Mouse (Mus musculus): ENCODE measurements around the gene Olfr1513. TPM values are rescaled to one million over a fixed set of nuclear protein-coding genes. Genes with fewer than 3 reads are reported as not detected.
"Not testable (repeated sequence)": the region's sequence is repeated elsewhere in the genome, so short reads cannot be mapped to it uniquely, and the experiment has no call there.

Olfr1513 gene
- total RNA-seq, 2 experiments from 2014 or later: not detected

- DNase-seq: no peak
- intact Hi-C loops (cut with DNase I): no loop called here
These were observed 42.0 kb downstream of the Olfr1513 start for GRCm38 (mm10) chr14:52313931-52314807.

GRCm38 (mm10) chr14:52310906-52311305, 45.3 kb downstream of the Olfr1513 start:
- DNase-seq: no peak
- intact Hi-C loops (cut with DNase I): no loop called here

- DNase-seq; intact Hi-C loops (cut with DNase I): not testable (repeated sequence)
These were observed 45.9 kb downstream of the Olfr1513 start for GRCm38 (mm10) chr14:52310343-52310742.

GRCm38 (mm10) chr14:52306100-52306499, 50.1 kb downstream of the Olfr1513 start:
- no peak for DNase-seq
- intact Hi-C loops (cut with DNase I): no loop called here

GRCm38 (mm10) chr14:52304644-52305271, 51.5 kb downstream of the Olfr1513 start, which contains the start of gene Mettl3:
Gene Mettl3 (minus strand): TSS chr14:52305128.
- intact Hi-C loops (cut with DNase I): no loop called here
- DNase-seq: peak; percentile 91

- intact Hi-C loops (cut with DNase I); DNase-seq: not testable (repeated sequence)
These were observed 52.7 kb downstream of the Olfr1513 start for GRCm38 (mm10) chr14:52303517-52303916.

Other genes starting within 250 kb of the Olfr1513 start
- 1 to 10 TPM; 2.3 to 2.5 TPM for gene Rpgrip1, start 245.7 kb downstream of the Olfr1513 start, total RNA-seq (2021)
- gene Supt16, start 159.0 kb downstream of the Olfr1513 start, total RNA-seq (2021): 10 to 100 TPM; 71.3 to 73.2 TPM
- gene Chd8, start 98.6 kb downstream of the Olfr1513 start, total RNA-seq (2021): 100 to 1,000 TPM; 142 to 154 TPM
- 10 to 100 TPM; 48.0 to 56.4 TPM for gene Tox4, start 77.3 kb downstream of the Olfr1513 start, total RNA-seq (2021)
- gene Rab2b, start 76.9 kb downstream of the Olfr1513 start, total RNA-seq (2021): 10 to 100 TPM; 38.3 to 40.8 TPM
- 10 to 100 TPM; 39.2 to 47.4 TPM for gene Mettl3, start 51.3 kb downstream of the Olfr1513 start, total RNA-seq (2021)
- gene Sall2, start 27.6 kb downstream of the Olfr1513 start, total RNA-seq (2021): 10 to 100 TPM; 45.9 to 48.7 TPM
- gene Olfr1512, start 22.8 kb upstream of the Olfr1513 start, total RNA-seq (2021): not detected
- not detected for gene Olfr1511, start 41.0 kb upstream of the Olfr1513 start, total RNA-seq (2021)
- gene Olfr1510, start 58.0 kb upstream of the Olfr1513 start, total RNA-seq (2021): not detected
- gene Olfr1509, start 86.6 kb upstream of the Olfr1513 start, total RNA-seq (2021): not detected
- gene Olfr1508, start 111.1 kb upstream of the Olfr1513 start, total RNA-seq (2021): not detected
- not detected for gene Olfr1507, start 139.3 kb upstream of the Olfr1513 start, total RNA-seq (2021)